Mouse (Mus musculus) limb, embryonic 15.5 days (tissue): ENCODE measurements around the gene Amigo1. TPM values are rescaled to one million over a fixed set of nuclear protein-coding genes. Genes with fewer than 3 reads are reported as not detected.
A peak's percentile ranks its signal among the peaks of the same experiment; 100 is the strongest.

Source experiments
- ATAC-seq: fragments of 200-750 bp; cut with Nextera tagmentation; 2 replicates; pipeline ENCODE4 v1.8.0; 2017; ENCODE audit warnings: low read depth, moderate TSS enrichment; ENCODE audit not compliant: insufficient number of reproducible peaks, low FRiP score, low TSS enrichment
- H3K27ac ChIP-seq: fragments of 300-500 bp; sonication (generic); 2 replicates; pipeline ENCODE4 v1.5.1; 2015; ENCODE audit warnings: moderate library complexity, mild to moderate bottlenecking, inconsistent platforms
- H3K27me3 ChIP-seq: fragments of 300-500 bp; sonication (generic); 2 replicates; pipeline ENCODE4 v1.6.1; 2015; ENCODE audit warnings: inconsistent platforms
- H3K36me3 ChIP-seq: fragments of 300-500 bp; sonication (generic); 2 replicates; pipeline ENCODE4 v1.6.1; 2015; ENCODE audit warnings: inconsistent platforms
- H3K4me1 ChIP-seq: fragments of 300-500 bp; sonication (generic); 2 replicates; pipeline ENCODE4 v1.6.1; 2015; ENCODE audit warnings: inconsistent platforms
- H3K4me2 ChIP-seq: fragments of 300-500 bp; sonication (generic); 2 replicates; pipeline ENCODE4 v1.6.1; 2015; ENCODE audit warnings: mild to moderate bottlenecking, inconsistent platforms
- H3K4me3 ChIP-seq: fragments of 300-500 bp; sonication (generic); 2 replicates; pipeline ENCODE4 v1.5.1; 2015; ENCODE audit warnings: mild to moderate bottlenecking, inconsistent platforms
- H3K9ac ChIP-seq: fragments of 300-500 bp; sonication (generic); 2 replicates; pipeline ENCODE4 v1.6.1; 2015; ENCODE audit warnings: inconsistent platforms
- H3K9me3 ChIP-seq: fragments of 300-500 bp; sonication (generic); 2 replicates; pipeline ENCODE4 v1.6.1; 2016; ENCODE audit warnings: inconsistent platforms
- WGBS: fragments of 180-500 bp; shearing (Covaris S2); methylation state at CpG from one replicate; pipeline ENCODE4 v1.1.7; 2015; 5-methylcytosine and 5-hydroxymethylcytosine counted together
- polyA plus RNA-seq: library from polyadenylated mRNA; unstranded; fragments of >200 nt; fragmentation: Nextera tagmentation; extraction: Ambion mirVana; gene quantifications from 2 replicates; pipeline ENCODE4 v1.2.1, GENCODE M21; 2015

The Amigo1 gene
- polyA plus RNA-seq, 1 experiment from 2014 or later: 5.4 TPM

GRCm38 (mm10) chr3:108203212-108203611 is 17.1 kb downstream of the Amigo1 start:
- Histone ChIP-seq H3K9ac (no peak overlapping the region), H3K27ac (no peak overlapping the region), H3K4me1 (peaks cover 66% of the 10 kb centered on the region), H3K36me3 (peaks cover 50% of the 10 kb centered on the region), H3K4me2 (no peak overlapping the region), H3K4me3 (no peak overlapping the region), H3K27me3 (no peaks in the 10 kb centered on the region), H3K9me3 (no peaks in the 10 kb centered on the region)
- 91% methylated on average over 13 of the region's 13 CpGs for WGBS
- ATAC-seq: no peak

GRCm38 (mm10) chr3:108203621-108204325 is 17.6 kb downstream of the Amigo1 start:
- H3K4me3 ChIP-seq: no peak overlapping the region
- ATAC-seq: no peak
- no peaks in the 10 kb centered on the region for H3K9me3 ChIP-seq
- H3K27me3 ChIP-seq: no peaks in the 10 kb centered on the region
- H3K4me1 ChIP-seq: peaks cover 72% of the 10 kb centered on the region
- H3K36me3 ChIP-seq: peaks cover 44% of the 10 kb centered on the region
- H3K9ac ChIP-seq: no peak overlapping the region
- no peak overlapping the region for H3K27ac ChIP-seq
- WGBS: 76% methylated on average over 11 of the region's 11 CpGs
- no peak overlapping the region for H3K4me2 ChIP-seq

GRCm38 (mm10) chr3:108204470-108204869 is 18.3 kb downstream of the Amigo1 start:
- no peak overlapping the region for H3K27ac ChIP-seq

GRCm38 (mm10) chr3:108205601-108206000 is 19.5 kb downstream of the Amigo1 start:
- no peak overlapping the region for H3K27ac ChIP-seq
- H3K9me3 ChIP-seq: no peaks in the 10 kb centered on the region
- H3K4me2 ChIP-seq: no peak overlapping the region
- peaks cover 73% of the 10 kb centered on the region for H3K4me1 ChIP-seq
- peaks cover 44% of the 10 kb centered on the region for H3K36me3 ChIP-seq
- no peak overlapping the region for H3K9ac ChIP-seq
- H3K4me3 ChIP-seq: no peak overlapping the region
- no peaks in the 10 kb centered on the region for H3K27me3 ChIP-seq
- ATAC-seq: no peak
- WGBS: 85% methylated on average over 8 of the region's 8 CpGs

More at GRCm38 (mm10) chr3:108204470-108204869, 18.3 kb downstream of the Amigo1 start:
- Histone ChIP-seq H3K27me3 (no peaks in the 10 kb centered on the region), H3K4me2 (no peak overlapping the region), H3K36me3 (peaks cover 44% of the 10 kb centered on the region), H3K9me3 (no peaks in the 10 kb centered on the region), H3K4me3 (no peak overlapping the region), H3K9ac (no peak overlapping the region), H3K4me1 (peaks cover 79% of the 10 kb centered on the region)
- ATAC-seq: no peak
- WGBS: 86% methylated on average over 11 of the region's 11 CpGs

- Histone ChIP-seq H3K4me2 (peak overlapping the region; percentile 26), H3K4me3 (peak overlapping the region; percentile 8; the same call in 1 of the 2 replicates), H3K9me3 (no peaks in the 10 kb centered on the region), H3K9ac (no peak overlapping the region), H3K4me1 (peaks cover 65% of the 10 kb centered on the region), H3K27me3 (no peaks in the 10 kb centered on the region), H3K36me3 (peaks cover 42% of the 10 kb centered on the region), H3K27ac (peak overlapping the region; percentile 79)
- 51% methylated on average over 15 of the region's 15 CpGs for WGBS
- no peak for ATAC-seq
Measured at GRCm38 (mm10) chr3:108206731-108207375, 20.7 kb downstream of the Amigo1 start.

- H3K36me3 ChIP-seq: peaks cover 25% of the 10 kb centered on the region
- no peaks in the 10 kb centered on the region for H3K27me3 ChIP-seq
- peak overlapping the region; percentile 89 for H3K4me2 ChIP-seq
- no peak for ATAC-seq
- peaks cover 47% of the 10 kb centered on the region for H3K4me1 ChIP-seq
- peak overlapping the region; percentile 62 for H3K4me3 ChIP-seq
- peak overlapping the region; percentile 58; the same call in 1 of the 2 replicates for H3K9ac ChIP-seq
- H3K9me3 ChIP-seq: no peaks in the 10 kb centered on the region
- 60% methylated on average over 3 of the region's 3 CpGs for WGBS
- peak overlapping the region; percentile 93; the same call in 1 of the 2 replicates for H3K27ac ChIP-seq
Measured at GRCm38 (mm10) chr3:108209001-108209400, 22.9 kb downstream of the Amigo1 start.

GRCm38 (mm10) chr3:108209536-108209935 is 23.4 kb downstream of the Amigo1 start:
- Histone ChIP-seq H3K4me1 (peaks cover 45% of the 10 kb centered on the region), H3K4me3 (peak overlapping the region; percentile 62), H3K27me3 (0 out of 2 replicates have a peak, but pooled peaks cover 3% of the 10 kb centered on the region), H3K36me3 (peaks cover 20% of the 10 kb centered on the region), H3K4me2 (peak overlapping the region; percentile 89), H3K9ac (peak overlapping the region; percentile 58), H3K9me3 (no peaks in the 10 kb centered on the region), H3K27ac (peak overlapping the region; percentile 93)
- 5% methylated on average over 8 of the region's 8 CpGs for WGBS
- ATAC-seq: no peak

- ATAC-seq: peak; percentile 93
Measured at GRCm38 (mm10) chr3:108209946-108210770, 24.0 kb downstream of the Amigo1 start.

GRCm38 (mm10) chr3:108210771-108211139 is 24.6 kb downstream of the Amigo1 start, which contains the start of gene Atxn7l2:
TSS of gene Atxn7l2 (minus strand) at chr3:108210934.
- ATAC-seq: peak; percentile 72
- H3K27me3 ChIP-seq: 0 out of 2 replicates have a peak, but pooled peaks cover 3% of the 10 kb centered on the region
- WGBS: 0% methylated on average over 14 of the region's 14 CpGs
- H3K4me1 ChIP-seq: peaks cover 43% of the 10 kb centered on the region
- no peaks in the 10 kb centered on the region for H3K9me3 ChIP-seq
- peak within 1 kb of the TSS; percentile 62 for H3K4me3 ChIP-seq
- peak within 1 kb of the TSS; percentile 58 for H3K9ac ChIP-seq
- H3K27ac ChIP-seq: peak within 1 kb of the TSS; percentile 93
- peaks cover 8% of the 10 kb centered on the region for H3K36me3 ChIP-seq
- peak within 1 kb of the TSS; percentile 89 for H3K4me2 ChIP-seq

More at GRCm38 (mm10) chr3:108209946-108210770, 24.0 kb downstream of the Amigo1 start:
- Histone ChIP-seq H3K36me3 (peaks cover 14% of the 10 kb centered on the region), H3K4me3 (peak overlapping the region; percentile 62), H3K27me3 (0 out of 2 replicates have a peak, but pooled peaks cover 3% of the 10 kb centered on the region), H3K4me1 (peaks cover 43% of the 10 kb centered on the region), H3K27ac (peak overlapping the region; percentile 93), H3K9me3 (no peaks in the 10 kb centered on the region), H3K4me2 (peak overlapping the region; percentile 89), H3K9ac (peak overlapping the region; percentile 58)
- under 1% methylated on average over 46 of the region's 72 CpGs for WGBS

- Histone ChIP-seq H3K27me3 (0 out of 2 replicates have a peak, but pooled peaks cover 5% of the 10 kb centered on the region), H3K4me2 (no peak overlapping the region), H3K4me1 (peaks cover 33% of the 10 kb centered on the region), H3K36me3 (no peaks in the 10 kb centered on the region; the same call in 1 of the 2 replicates), H3K9me3 (no peaks in the 10 kb centered on the region), H3K4me3 (no peak overlapping the region), H3K27ac (no peak overlapping the region), H3K9ac (no peak overlapping the region)
- 80% methylated on average over 6 of the region's 6 CpGs for WGBS
- ATAC-seq: no peak
Measured at GRCm38 (mm10) chr3:108211845-108212244, 25.7 kb downstream of the Amigo1 start.

GRCm38 (mm10) chr3:108212406-108212805 is 26.3 kb downstream of the Amigo1 start:
- Histone ChIP-seq H3K4me1 (peaks cover 27% of the 10 kb centered on the region), H3K4me2 (no peak overlapping the region), H3K36me3 (no peaks in the 10 kb centered on the region), H3K27me3 (0 out of 2 replicates have a peak, but pooled peaks cover 5% of the 10 kb centered on the region), H3K4me3 (no peak overlapping the region), H3K9ac (no peak overlapping the region), H3K27ac (no peak overlapping the region), H3K9me3 (no peaks in the 10 kb centered on the region)
- 80% methylated on average over 8 of the region's 8 CpGs for WGBS
- no peak for ATAC-seq
